Mouse (Mus musculus) intestine, embryonic 14.5 days (tissue): ENCODE data around the gene Lcn10. TPM values are rescaled to one million over a fixed set of nuclear protein-coding genes. Genes with fewer than 3 reads are reported as not detected.
A peak's percentile ranks its signal among the peaks of the same experiment; 100 is the strongest.
"Not testable (repeated sequence)": the region's sequence is repeated elsewhere in the genome, so short reads cannot be mapped to it uniquely, and the experiment has no call there.

Experiments
- ATAC-seq: fragments of 200-750 bp; cut with Nextera tagmentation; replicated peaks from 2 replicates; pipeline ENCODE4 v1.8.0; 2017; ENCODE audit warnings: low read depth, moderate number of reproducible peaks, moderate TSS enrichment, moderate library complexity; ENCODE audit not compliant: low FRiP score, low TSS enrichment
- DNase-seq: peaks from one replicate; pipeline ENCODE4 v3.0.0-alpha.2; 2018; ENCODE audit warnings: low spot score
- H3K27ac ChIP-seq: fragments of 300-500 bp; sonication (generic); 2 replicates; pipeline ENCODE4 v1.5.1; 2014; ENCODE audit warnings: low read depth, mild to moderate bottlenecking, control low read depth
- H3K27me3 ChIP-seq: fragments of 300-500 bp; sonication (generic); replicated peaks from 2 replicates; pipeline ENCODE4 v1.6.1; 2014; ENCODE audit warnings: low read length, control low read depth; ENCODE audit not compliant: control insufficient read depth, insufficient read depth
- H3K36me3 ChIP-seq: fragments of 300-500 bp; sonication (generic); 2 replicates; pipeline ENCODE4 v1.6.1; 2014; ENCODE audit warnings: low read length, control low read depth; ENCODE audit not compliant: control insufficient read depth, insufficient read depth
- H3K4me1 ChIP-seq: fragments of 300-500 bp; sonication (generic); replicated peaks from 2 replicates; pipeline ENCODE4 v1.6.1; 2014; ENCODE audit warnings: low read length, control low read depth, mixed read lengths; ENCODE audit not compliant: control insufficient read depth, insufficient read depth
- H3K4me2 ChIP-seq: fragments of 300-500 bp; sonication (generic); 2 replicates; pipeline ENCODE4 v1.6.1; 2014; ENCODE audit warnings: low read length
- H3K4me3 ChIP-seq: fragments of 300-500 bp; sonication (generic); 2 replicates; pipeline ENCODE4 v1.5.1; 2014; ENCODE audit warnings: low read depth, low read length, control low read depth, mixed read lengths
- H3K9ac ChIP-seq: fragments of 300-500 bp; sonication (generic); 2 replicates; pipeline ENCODE4 v1.6.1; 2014; ENCODE audit warnings: mild to moderate bottlenecking, low read length
- H3K9me3 ChIP-seq: fragments of 300-500 bp; sonication (generic); 2 replicates; pipeline ENCODE4 v1.6.1; 2016; ENCODE audit warnings: low read length, control low read depth; ENCODE audit not compliant: control insufficient read depth
- WGBS: fragments of 180-500 bp; shearing (Covaris S2); extraction: QIAGEN DNeasy Blood & Tissue Kit; methylation state at CpG from one replicate; pipeline ENCODE4 v1.1.7; 2014; 5-methylcytosine and 5-hydroxymethylcytosine counted together
- polyA plus RNA-seq: library from polyadenylated mRNA; unstranded; fragments of >200 nt; fragmentation: Nextera tagmentation; extraction: Ambion mirVana; gene quantifications from 2 replicates; pipeline ENCODE4 v1.2.1, GENCODE M21; 2014

Lcn10 gene
- polyA plus RNA-seq, 1 experiment from 2014 or later = not detected

- not testable (repeated sequence) for H3K27me3 ChIP-seq, DNase-seq, H3K4me1 ChIP-seq, H3K4me3 ChIP-seq, H3K9ac ChIP-seq, H3K4me2 ChIP-seq, H3K27ac ChIP-seq, H3K9me3 ChIP-seq, H3K36me3 ChIP-seq
- 4% methylated on average over 3 of the region's 3 CpGs for WGBS
- ATAC-seq = peak; percentile 71
Measured at GRCm38 (mm10) chr2:25711641-25712040, 29.1 kb downstream of the Lcn10 start.

- Histone ChIP-seq H3K9ac (no peak overlapping the region), H3K27me3 (no peaks in the 10 kb centered on the region), H3K27ac (no peak overlapping the region), H3K4me2 (no peak overlapping the region), H3K36me3 (no peaks in the 10 kb centered on the region), H3K4me1 (no peaks in the 10 kb centered on the region), H3K4me3 (no peak overlapping the region), H3K9me3 (no peaks in the 10 kb centered on the region)
- ATAC-seq (no peak), DNase-seq (no peak)
Measured at GRCm38 (mm10) chr2:25717222-25717621, 34.7 kb downstream of the Lcn10 start.

GRCm38 (mm10) chr2:25733199-25733930 lies 50.8 kb downstream of the Lcn10 start:
- Histone ChIP-seq H3K4me2 (no peak overlapping the region), H3K36me3 (no peaks in the 10 kb centered on the region), H3K4me1 (no peaks in the 10 kb centered on the region), H3K27ac (no peak overlapping the region), H3K27me3 (no peaks in the 10 kb centered on the region), H3K4me3 (no peak overlapping the region), H3K9me3 (no peaks in the 10 kb centered on the region), H3K9ac (no peak overlapping the region)
- 57% methylated on average over 2 of the region's 2 CpGs for WGBS
- DNase-seq (no peak), ATAC-seq (no peak)

Other genes with a start within 250 kb of the Lcn10 start
- 1.8 and 2.0 TPM in 2 replicates for gene Clic3, start 225.9 kb upstream of the Lcn10 start, polyA plus RNA-seq
- gene Paxx, start 221.6 kb upstream of the Lcn10 start, polyA plus RNA-seq = 25.0 and 27.4 TPM in 2 replicates
- 6.2 and 7.9 TPM in 2 replicates for gene Ptgds, start 212.7 kb upstream of the Lcn10 start, polyA plus RNA-seq
- gene Lcn12, start 188.8 kb upstream of the Lcn10 start, polyA plus RNA-seq = not detected in 2 replicates
- gene Fbxw5, start 182.0 kb upstream of the Lcn10 start, polyA plus RNA-seq = 72.9 and 79.3 TPM in 2 replicates
- gene C8g, start 181.0 kb upstream of the Lcn10 start, polyA plus RNA-seq = 5.9 and 6.3 TPM in 2 replicates
- 31.2 and 32.0 TPM in 2 replicates for gene Traf2, start 135.8 kb upstream of the Lcn10 start, polyA plus RNA-seq
- gene Edf1, start 124.9 kb upstream of the Lcn10 start, polyA plus RNA-seq = 356 and 385 TPM in 2 replicates
- gene Mamdc4, start 107.9 kb upstream of the Lcn10 start, polyA plus RNA-seq = 59.1 and 85.2 TPM in 2 replicates
- gene Phpt1, start 107.5 kb upstream of the Lcn10 start, polyA plus RNA-seq = 278 and 287 TPM in 2 replicates
- gene Ajm1, start 101.0 kb upstream of the Lcn10 start, polyA plus RNA-seq = 1.8 and 2.0 TPM in 2 replicates
- 59.2 and 65.6 TPM in 2 replicates for gene Rabl6, start 74.2 kb upstream of the Lcn10 start, polyA plus RNA-seq
- 0.24 TPM in 2 replicates for gene Ccdc183, start 65.0 kb upstream of the Lcn10 start, polyA plus RNA-seq
- gene Tmem141, start 60.7 kb upstream of the Lcn10 start, polyA plus RNA-seq = 25.7 and 26.7 TPM in 2 replicates
- 1.5 and 1.6 TPM in 2 replicates for gene Fcna, start 54.7 kb upstream of the Lcn10 start, polyA plus RNA-seq
- not detected in 2 replicates for gene Lcn8, start 29.6 kb upstream of the Lcn10 start, polyA plus RNA-seq
- not detected in 2 replicates for gene Lcn5, start 24.8 kb upstream of the Lcn10 start, polyA plus RNA-seq
- gene Lcn6, start 5.9 kb upstream of the Lcn10 start, polyA plus RNA-seq = not detected in 2 replicates
- not detected in 2 replicates for gene Obp2a, start 17.3 kb downstream of the Lcn10 start, polyA plus RNA-seq
- 95.4 and 106 TPM in 2 replicates for gene Bmyc, start 24.0 kb downstream of the Lcn10 start, polyA plus RNA-seq
- not detected in 2 replicates for gene Obp2b, start 54.3 kb downstream of the Lcn10 start, polyA plus RNA-seq
- gene Lcn3, start 82.8 kb downstream of the Lcn10 start, polyA plus RNA-seq = not detected in 2 replicates
- not detected in 2 replicates for gene Lcn11, start 94.3 kb downstream of the Lcn10 start, polyA plus RNA-seq
- gene Gm13539, start 99.5 kb downstream of the Lcn10 start, polyA plus RNA-seq = not detected in 2 replicates
- gene Glt6d1, start 133.1 kb downstream of the Lcn10 start, polyA plus RNA-seq = not detected in 2 replicates
- gene Lcn9, start 140.4 kb downstream of the Lcn10 start, polyA plus RNA-seq = not detected in 2 replicates
- not detected in 2 replicates for gene Sohlh1, start 164.5 kb downstream of the Lcn10 start, polyA plus RNA-seq
- gene Kcnt1, start 181.0 kb downstream of the Lcn10 start, polyA plus RNA-seq = 0.34 and 0.46 TPM in 2 replicates